Mouse (Mus musculus): Measurements from ENCODE around the gene Ccdc84. TPM values are rescaled to one million over a fixed set of nuclear protein-coding genes. Genes with fewer than 3 reads are reported as not detected.

Gene Ccdc84
- polyA plus RNA-seq, 1 experiment from 2014 or later: 20.9 TPM

DNA sequence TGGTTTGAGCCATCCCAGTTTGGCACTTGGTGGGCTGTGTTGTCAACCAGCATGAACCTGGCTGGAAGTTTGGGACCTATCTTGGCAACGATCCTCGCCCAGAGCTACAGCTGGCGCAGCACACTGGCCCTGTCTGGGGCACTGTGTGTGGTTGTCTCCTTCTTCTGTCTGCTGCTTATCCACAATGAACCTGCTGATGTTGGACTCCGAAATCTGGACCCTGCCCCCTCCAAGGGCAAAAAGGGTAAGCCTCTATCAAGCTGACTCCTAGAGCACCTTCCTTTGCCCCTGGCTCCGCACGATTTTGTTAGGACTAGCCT lies 18.6 kb downstream of the Ccdc84 start:
- ATAC-seq (ENCODE audit: insufficient read depth, low FRiP score, low TSS enrichment) (no peak), DNase-seq (ENCODE audit: low spot score) (no peak)
- Histone ChIP-seq H3K9ac (ENCODE audit: low read length) (no peak overlapping the region), H3K4me2 (ENCODE audit: low read depth) (no peak overlapping the region), H3K4me3 (ENCODE audit: low read depth, low read length) (no peak overlapping the region), H3K4me1 (ENCODE audit: control insufficient read depth, insufficient read depth, low read length) (peaks cover 7% of the 10 kb centered on the region; the same call in 1 of the 2 replicates), H3K27ac (ENCODE audit: low read depth, low read length) (no peak overlapping the region), H3K36me3 (ENCODE audit: control insufficient read depth, insufficient read depth, low read length) (peaks cover 19% of the 10 kb centered on the region), H3K27me3 (ENCODE audit: control insufficient read depth, insufficient read depth, low read length) (no peaks in the 10 kb centered on the region), H3K9me3 (ENCODE audit: control insufficient read depth, low read length) (no peaks in the 10 kb centered on the region)
- 93% methylated on average over 6 of the region's 6 CpGs for WGBS

DNA sequence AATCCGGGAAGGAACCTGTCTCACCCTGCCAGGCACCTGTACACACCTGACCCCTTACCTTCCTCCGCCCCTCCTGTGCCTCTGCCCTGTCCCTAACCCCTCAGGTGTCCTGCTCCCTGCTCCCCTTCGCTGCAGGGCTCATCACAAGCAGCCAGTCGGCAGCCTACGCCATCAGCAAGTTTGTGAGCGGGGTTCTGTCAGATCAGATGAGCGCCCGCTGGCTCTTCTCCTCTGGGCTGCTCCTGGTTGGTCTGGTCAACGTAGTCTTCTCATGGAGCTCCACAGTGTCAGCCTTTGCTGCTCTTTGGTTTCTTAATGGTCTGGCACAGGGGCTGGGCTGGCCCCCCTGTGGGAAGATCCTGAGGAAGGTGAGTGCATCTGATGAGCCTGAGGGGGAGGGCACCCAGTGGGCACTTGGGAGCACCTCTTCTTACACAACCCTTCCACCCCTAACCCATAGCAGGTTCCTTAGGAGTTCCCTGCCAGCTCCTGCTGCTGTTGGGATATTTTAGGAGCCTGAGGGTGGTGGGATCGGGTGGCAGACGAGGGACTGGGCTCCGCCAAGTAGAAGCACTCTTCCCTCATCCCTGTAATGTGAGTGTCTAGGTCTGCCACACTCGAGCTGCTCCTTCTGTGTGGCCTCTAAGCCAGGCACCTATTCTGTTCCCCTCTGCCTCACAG lies 19.1 kb downstream of the Ccdc84 start:
- no peaks in the 10 kb centered on the region for H3K9me3 ChIP-seq (ENCODE audit: control insufficient read depth, low read length)
- peak overlapping the region; percentile 15; the same call in 1 of the 2 replicates for H3K4me2 ChIP-seq (ENCODE audit: low read depth)
- WGBS: 83% methylated on average over 13 of the region's 13 CpGs
- DNase-seq (ENCODE audit: low spot score) (no peak), ATAC-seq (ENCODE audit: insufficient read depth, low FRiP score, low TSS enrichment) (no peak)
- H3K27ac ChIP-seq (ENCODE audit: low read depth, low read length): no peak overlapping the region
- no peak overlapping the region for H3K9ac ChIP-seq (ENCODE audit: low read length)
- peaks cover 19% of the 10 kb centered on the region for H3K36me3 ChIP-seq (ENCODE audit: control insufficient read depth, insufficient read depth, low read length)
- H3K4me1 ChIP-seq (ENCODE audit: control insufficient read depth, insufficient read depth, low read length): peaks cover 7% of the 10 kb centered on the region; the same call in 1 of the 2 replicates
- H3K27me3 ChIP-seq (ENCODE audit: control insufficient read depth, insufficient read depth, low read length): no peaks in the 10 kb centered on the region
- H3K4me3 ChIP-seq (ENCODE audit: low read depth, low read length): no peak overlapping the region

DNA sequence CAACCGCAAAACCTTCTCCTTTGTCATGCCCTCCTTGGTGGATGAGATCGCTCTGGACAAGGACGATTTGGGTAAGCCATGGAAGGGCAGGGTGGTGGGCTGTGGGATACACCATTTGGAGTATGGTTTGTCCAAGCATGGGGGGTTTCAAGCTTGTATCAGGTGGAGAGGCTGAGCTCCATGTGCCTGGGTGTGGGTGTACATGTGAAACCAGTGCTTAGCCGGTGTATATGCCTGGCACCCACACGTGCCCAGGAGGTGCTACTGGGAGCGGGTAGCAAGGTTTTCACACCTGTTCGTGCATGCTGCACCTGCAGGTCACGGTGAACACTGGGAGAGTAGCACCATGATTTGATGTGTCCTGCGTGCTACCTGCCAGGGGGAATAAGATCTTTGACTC lies 19.8 kb downstream of the Ccdc84 start:
- Histone ChIP-seq H3K27ac (ENCODE audit: low read depth, low read length) (no peak overlapping the region), H3K9ac (ENCODE audit: low read length) (peak overlapping the region; percentile 36; the same call in 1 of the 2 replicates)
- WGBS: 81% methylated on average over 9 of the region's 9 CpGs

DNA sequence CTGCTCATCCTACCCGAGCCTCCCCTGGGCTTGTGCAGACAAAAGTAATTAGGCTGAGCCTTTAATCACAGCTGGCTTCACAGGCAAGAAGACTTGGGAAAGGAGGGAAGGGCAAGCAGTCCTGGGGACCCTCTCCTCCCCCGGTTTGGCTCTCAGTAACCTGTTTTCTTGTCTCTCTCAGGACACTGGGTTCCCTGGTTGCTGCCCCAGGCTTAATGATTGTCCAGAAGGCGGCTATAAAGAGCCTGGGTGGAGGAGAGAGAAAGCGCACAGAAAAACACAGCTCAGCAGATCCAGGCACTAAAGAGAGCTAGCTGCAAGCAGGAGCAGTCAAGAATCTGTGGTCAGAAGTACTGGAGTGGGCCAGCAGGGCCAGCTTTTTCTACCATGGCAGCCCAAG lies 20.3 kb downstream of the Ccdc84 start:
- no peaks in the 10 kb centered on the region for H3K9me3 ChIP-seq (ENCODE audit: control insufficient read depth, low read length)
- peaks cover 12% of the 10 kb centered on the region for H3K36me3 ChIP-seq (ENCODE audit: control insufficient read depth, insufficient read depth, low read length)
- H3K9ac ChIP-seq (ENCODE audit: low read length): peak overlapping the region; percentile 36

More for the DNA sequence above, 19.8 kb downstream of the Ccdc84 start:
- ATAC-seq (ENCODE audit: insufficient read depth, low FRiP score, low TSS enrichment) (no peak), DNase-seq (ENCODE audit: low spot score) (no peak)
- H3K36me3 ChIP-seq (ENCODE audit: control insufficient read depth, insufficient read depth, low read length): peaks cover 14% of the 10 kb centered on the region
- H3K4me2 ChIP-seq (ENCODE audit: low read depth): peak overlapping the region; percentile 96
- no peaks in the 10 kb centered on the region for H3K9me3 ChIP-seq (ENCODE audit: control insufficient read depth, low read length)
- peak overlapping the region; percentile 62; the same call in 1 of the 2 replicates for H3K4me3 ChIP-seq (ENCODE audit: low read depth, low read length)
- no peaks in the 10 kb centered on the region for H3K27me3 ChIP-seq (ENCODE audit: control insufficient read depth, insufficient read depth, low read length)
- H3K4me1 ChIP-seq (ENCODE audit: control insufficient read depth, insufficient read depth, low read length): peaks cover 7% of the 10 kb centered on the region; the same call in 1 of the 2 replicates

GRCm38 (mm10) chr9:44396684-44397411 lies 21.5 kb downstream of the Ccdc84 start, which contains the start of gene Slc37a4:
Gene Slc37a4 (plus strand): TSS chr9:44396852.
- peak within 1 kb of the TSS; percentile 79 for H3K9ac ChIP-seq (ENCODE audit: low read length)
- peak; percentile 88 for DNase-seq (ENCODE audit: low spot score)
- peak; percentile 95 for ATAC-seq (ENCODE audit: insufficient read depth, low FRiP score, low TSS enrichment)
- H3K4me2 ChIP-seq (ENCODE audit: low read depth): peak within 1 kb of the TSS; percentile 96
- peaks cover 6% of the 10 kb centered on the region for H3K36me3 ChIP-seq (ENCODE audit: control insufficient read depth, insufficient read depth, low read length)
- no peaks in the 10 kb centered on the region for H3K27me3 ChIP-seq (ENCODE audit: control insufficient read depth, insufficient read depth, low read length)
- peak within 1 kb of the TSS; percentile 70 for H3K27ac ChIP-seq (ENCODE audit: low read depth, low read length)
- WGBS: under 1% methylated on average over 43 of the region's 43 CpGs
- peaks cover 7% of the 10 kb centered on the region; the same call in 1 of the 2 replicates for H3K4me1 ChIP-seq (ENCODE audit: control insufficient read depth, insufficient read depth, low read length)
- no peaks in the 10 kb centered on the region for H3K9me3 ChIP-seq (ENCODE audit: control insufficient read depth, low read length)
- peak within 1 kb of the TSS; percentile 62 for H3K4me3 ChIP-seq (ENCODE audit: low read depth, low read length)

More for the DNA sequence above, 20.3 kb downstream of the Ccdc84 start:
- Histone ChIP-seq H3K27me3 (ENCODE audit: control insufficient read depth, insufficient read depth, low read length) (no peaks in the 10 kb centered on the region), H3K4me3 (ENCODE audit: low read depth, low read length) (peak overlapping the region; percentile 62), H3K27ac (ENCODE audit: low read depth, low read length) (peak overlapping the region; percentile 70; the same call in 1 of the 2 replicates), H3K4me1 (ENCODE audit: control insufficient read depth, insufficient read depth, low read length) (peaks cover 7% of the 10 kb centered on the region; the same call in 1 of the 2 replicates), H3K4me2 (ENCODE audit: low read depth) (peak overlapping the region; percentile 96)
- WGBS: 3% methylated on average over 4 of the region's 4 CpGs
- DNase-seq (ENCODE audit: low spot score) (no peak), ATAC-seq (ENCODE audit: insufficient read depth, low FRiP score, low TSS enrichment) (no peak)

DNA sequence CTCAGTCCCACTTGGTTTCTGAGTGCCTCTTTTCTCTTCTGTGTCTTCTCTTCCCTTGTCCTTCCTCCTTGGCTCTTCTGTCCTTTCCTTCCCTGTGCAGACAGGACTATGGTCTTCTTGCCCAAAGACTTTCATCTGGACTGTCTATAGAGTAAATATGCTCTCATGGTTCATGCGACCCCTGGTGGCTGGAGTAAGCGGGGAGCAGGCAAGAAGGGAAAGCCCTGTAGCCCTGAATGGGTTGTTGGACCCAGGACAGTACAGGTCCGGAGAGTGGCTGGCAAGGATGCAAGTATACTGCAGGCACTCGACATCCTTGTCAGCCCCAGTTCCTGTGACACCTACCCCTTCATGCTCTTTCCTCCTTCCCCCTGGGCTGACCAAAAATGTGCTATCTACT lies 26.9 kb downstream of the Ccdc84 start:
- Histone ChIP-seq H3K4me2 (ENCODE audit: low read depth) (no peak overlapping the region), H3K9me3 (ENCODE audit: control insufficient read depth, low read length) (no peaks in the 10 kb centered on the region), H3K4me3 (ENCODE audit: low read depth, low read length) (no peak overlapping the region), H3K36me3 (ENCODE audit: control insufficient read depth, insufficient read depth, low read length) (peaks cover 18% of the 10 kb centered on the region), H3K9ac (ENCODE audit: low read length) (no peak overlapping the region), H3K27me3 (ENCODE audit: control insufficient read depth, insufficient read depth, low read length) (no peaks in the 10 kb centered on the region), H3K4me1 (ENCODE audit: control insufficient read depth, insufficient read depth, low read length) (no peaks in the 10 kb centered on the region), H3K27ac (ENCODE audit: low read depth, low read length) (no peak overlapping the region)
- 0 out of 2 replicates have a peak, but pooled peaks have one; percentile 48 for ATAC-seq (ENCODE audit: insufficient read depth, low FRiP score, low TSS enrichment)
- 45% methylated on average over 4 of the region's 4 CpGs for WGBS
- DNase-seq (ENCODE audit: low spot score): peak; percentile 75

- H3K4me1 ChIP-seq (ENCODE audit: control insufficient read depth, insufficient read depth, low read length): no peaks in the 10 kb centered on the region
- no peak overlapping the region for H3K4me2 ChIP-seq (ENCODE audit: low read depth)
- 66% methylated on average over 8 of the region's 8 CpGs for WGBS
- H3K4me3 ChIP-seq (ENCODE audit: low read depth, low read length): no peak overlapping the region
- ATAC-seq (ENCODE audit: insufficient read depth, low FRiP score, low TSS enrichment) (no peak), DNase-seq (ENCODE audit: low spot score) (peak; percentile 45)
- peaks cover 32% of the 10 kb centered on the region for H3K36me3 ChIP-seq (ENCODE audit: control insufficient read depth, insufficient read depth, low read length)
- H3K9ac ChIP-seq (ENCODE audit: low read length): no peak overlapping the region
- no peaks in the 10 kb centered on the region for H3K9me3 ChIP-seq (ENCODE audit: control insufficient read depth, low read length)
- no peak overlapping the region for H3K27ac ChIP-seq (ENCODE audit: low read depth, low read length)
- no peaks in the 10 kb centered on the region for H3K27me3 ChIP-seq (ENCODE audit: control insufficient read depth, insufficient read depth, low read length)
Measured at GRCm38 (mm10) chr9:44389273-44389672, 29.1 kb downstream of the Ccdc84 start.

GRCm38 (mm10) chr9:44387221-44387620 lies 31.1 kb downstream of the Ccdc84 start:
- Histone ChIP-seq H3K9ac (ENCODE audit: low read length) (no peak overlapping the region), H3K4me1 (ENCODE audit: control insufficient read depth, insufficient read depth, low read length) (no peaks in the 10 kb centered on the region), H3K4me3 (ENCODE audit: low read depth, low read length) (no peak overlapping the region), H3K36me3 (ENCODE audit: control insufficient read depth, insufficient read depth, low read length) (peaks cover 46% of the 10 kb centered on the region), H3K27ac (ENCODE audit: low read depth, low read length) (no peak overlapping the region), H3K9me3 (ENCODE audit: control insufficient read depth, low read length) (no peaks in the 10 kb centered on the region), H3K4me2 (ENCODE audit: low read depth) (no peak overlapping the region), H3K27me3 (ENCODE audit: control insufficient read depth, insufficient read depth, low read length) (no peaks in the 10 kb centered on the region)
- ATAC-seq (ENCODE audit: insufficient read depth, low FRiP score, low TSS enrichment) (no peak), DNase-seq (ENCODE audit: low spot score) (no peak)
- 89% methylated on average over 3 of the region's 3 CpGs for WGBS

All from neural tube, embryonic 11.5 days (tissue).